Mouse (Mus musculus): ENCODE measurements around the gene Cpeb4. TPM values are rescaled to one million over a fixed set of nuclear protein-coding genes. Genes with fewer than 3 reads are reported as not detected.

Cpeb4 gene
- polyA plus RNA-seq (2015; fragmentation: Nextera tagmentation; extraction: Ambion mirVana), result 18.1 and 19.2 TPM in 2 replicates

DNA sequence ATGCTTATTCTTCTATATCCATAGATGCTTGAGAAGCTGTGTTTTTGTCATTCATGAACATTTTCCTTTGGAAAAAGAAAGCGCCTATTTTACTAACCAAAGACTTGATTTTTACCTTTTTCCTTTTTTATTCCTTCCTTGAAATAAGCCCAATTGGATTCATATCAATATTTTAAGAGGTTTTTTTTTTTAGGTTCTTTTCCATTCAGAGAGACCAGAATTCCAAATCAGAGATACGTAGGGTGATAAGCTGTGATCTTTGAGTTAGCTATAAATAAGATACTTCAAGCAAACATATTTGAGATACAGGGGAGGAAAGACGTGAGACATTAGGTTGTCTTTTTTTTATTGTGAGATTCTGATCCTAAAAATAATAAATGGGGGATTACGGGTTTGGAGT, at the start of gene Cpeb4:
TSS of gene Cpeb4 (plus strand) at position 301 of the 400 bp plus-strand sequence.

DNA sequence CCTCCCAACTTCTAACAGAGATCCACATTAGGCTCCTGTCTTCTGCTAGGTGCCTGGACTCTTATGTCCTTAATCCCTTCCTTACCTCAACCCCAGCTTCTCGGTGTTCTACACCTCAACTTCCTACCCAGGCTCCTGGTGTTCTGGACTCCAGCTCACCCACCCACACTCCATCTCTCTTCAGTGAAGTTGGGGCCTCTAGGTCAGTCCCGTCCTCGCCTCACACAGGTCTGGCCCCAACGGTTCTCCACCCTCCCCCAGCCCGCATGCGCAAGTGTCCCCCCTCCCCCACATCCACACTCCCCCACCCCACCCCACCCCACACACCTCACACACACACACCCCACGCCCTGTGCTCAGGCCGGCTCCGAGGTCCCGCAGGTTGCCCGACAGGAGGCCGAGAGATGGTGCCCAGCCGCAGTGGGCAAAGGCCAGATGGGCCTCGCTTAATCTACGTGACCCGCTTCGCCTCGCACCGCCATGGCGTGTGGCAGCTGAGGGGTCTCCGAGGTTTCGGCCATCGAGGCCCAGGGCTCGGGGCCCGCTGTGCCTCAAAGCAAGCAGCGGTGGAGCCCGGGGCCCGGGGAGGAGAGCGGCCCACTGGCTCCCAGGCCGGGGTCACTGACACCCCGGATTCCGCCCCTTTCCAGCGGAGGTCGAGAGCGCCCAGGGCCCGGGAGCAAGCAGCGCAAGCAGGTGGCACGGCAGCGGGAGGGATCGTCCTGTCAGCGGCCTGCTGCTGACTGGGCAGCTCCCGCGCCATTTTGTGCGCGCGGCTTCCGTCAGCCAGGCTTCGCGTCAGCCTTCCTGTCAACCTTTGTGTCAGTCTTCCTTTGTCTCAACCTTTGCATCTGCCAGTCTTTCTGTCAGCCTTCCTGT, 93.5 kb downstream of the Cpeb4 start, which contains the start of gene 4930524B15Rik:
TSS of gene 4930524B15Rik (plus strand) at position 337 of the 879 bp plus-strand sequence.

Other genes starting within 250 kb of the Cpeb4 start
- gene Bod1, start 200.3 kb upstream of the Cpeb4 start, polyA plus RNA-seq (2015; fragmentation: Nextera tagmentation; extraction: Ambion mirVana), result 129 and 131 TPM in 2 replicates
- gene 4930524B15Rik, start 93.4 kb downstream of the Cpeb4 start, polyA plus RNA-seq (2015; fragmentation: Nextera tagmentation; extraction: Ambion mirVana), result 0.22 and 0.29 TPM in 2 replicates
- gene Nsg2, start 128.3 kb downstream of the Cpeb4 start, polyA plus RNA-seq (2015; fragmentation: Nextera tagmentation; extraction: Ambion mirVana), result 335 and 384 TPM in 2 replicates